In genomic region chr6:125081394-125081793, GRCm38 (mm10) we compare ENCODE assay signal across 9 mouse cellular contexts. TPM values are rescaled to one million over a fixed set of nuclear protein-coding genes. Genes with fewer than 3 reads are reported as not detected.
DNase-seq lines count a peak whose midpoint lies in the region; ATAC-seq lines count a peak whose summit lies in the region.
"Had no signal": no experiment of that assay in that cellular context is flagged by ENCODE, and none has a peak within 500 bp of the region (broad histone marks: within the 10 kb centered on the region; RNA-seq: fewer than 3 reads in every experiment).

No protein-coding gene starts in this region.

- peak overlapping the region; percentile 74 for H3K27ac ChIP-seq in heart, embryonic 13.5 days (replicated peaks)
- no peak overlapping the region for H3K27ac ChIP-seq in brown adipose tissue, adult 24 weeks (replicated peaks; ENCODE audit: low read depth, low read length)
- peak overlapping the region; percentile 79 for H3K27ac ChIP-seq in hindbrain, embryonic 11.5 days (ENCODE audit: low read depth, low read length)
- peak overlapping the region; percentile 88 for H3K27ac ChIP-seq in midbrain, embryonic 10.5 days (replicated peaks)

- H3K36me3 ChIP-seq in heart, embryonic 13.5 days = no peaks in the 10 kb centered on the region
- no peaks in the 10 kb centered on the region for H3K36me3 ChIP-seq in hindbrain, embryonic 11.5 days (ENCODE audit: control insufficient read depth, insufficient read depth, low read length)
- H3K36me3 ChIP-seq in midbrain, embryonic 10.5 days = no peaks in the 10 kb centered on the region

- WGBS in heart, embryonic 13.5 days = 21% methylated on average over 25 of the region's 25 CpGs
- WGBS in hindbrain, embryonic 11.5 days = 23% methylated on average over 25 of the region's 25 CpGs
- WGBS in midbrain, embryonic 10.5 days = 26% methylated on average over 25 of the region's 25 CpGs

- peak overlapping the region; percentile 81 for H3K9ac ChIP-seq in heart, embryonic 13.5 days
- H3K9ac ChIP-seq in hindbrain, embryonic 11.5 days (ENCODE audit: low read depth, low read length) = peak overlapping the region; percentile 66

- H3K4me3 ChIP-seq in heart, embryonic 13.5 days = peak overlapping the region; percentile 56
- H3K4me3 ChIP-seq in brown adipose tissue, adult 24 weeks (ENCODE audit: insufficient read depth, low read depth, low read length) = peak overlapping the region; percentile 46
- H3K4me3 ChIP-seq in hindbrain, embryonic 11.5 days (ENCODE audit: low read depth, low read length) = peak overlapping the region; percentile 33
- H3K4me3 ChIP-seq in midbrain, embryonic 10.5 days = peak overlapping the region; percentile 57

- H3K4me2 ChIP-seq in heart, embryonic 13.5 days = peak overlapping the region; percentile 85
- peak overlapping the region; percentile 68 for H3K4me2 ChIP-seq in hindbrain, embryonic 11.5 days (replicated peaks; ENCODE audit: low read depth, low read length)

- no peak for DNase-seq in heart, postnatal 14 days
- DNase-seq in hindbrain, embryonic 11.5 days (ENCODE audit: low spot score) = no peak
- no peak for DNase-seq in midbrain, embryonic 10.5 days (ENCODE audit: low spot score)
- DNase-seq in embryo, embryonic 10.5 days (ENCODE audit: low spot score) = no peak
- no peak for DNase-seq in embryo, embryonic 11 days
- no peak for DNase-seq in left cerebral cortex, adult 9 months (ENCODE audit: low spot score in 2 of 2)

- intact Hi-C loops in heart, postnatal 14 days (cut with DNase I) = loop anchor here (5.0 to 10.0 kb wide), 3 partner anchors 147 to 234 kb away; partner anchors contain the start of genes Gpr162 and Mlf2

- peaks cover 14% of the 10 kb centered on the region for H3K4me1 ChIP-seq in heart, embryonic 13.5 days
- no peaks in the 10 kb centered on the region for H3K4me1 ChIP-seq in brown adipose tissue, adult 24 weeks (ENCODE audit: control insufficient read depth, insufficient read depth, insufficient read length, low read length)
- H3K4me1 ChIP-seq in hindbrain, embryonic 11.5 days (replicated peaks; ENCODE audit: control insufficient read depth, insufficient read depth, low read length) = no peaks in the 10 kb centered on the region; the same call in 1 of the 2 replicates
- H3K4me1 ChIP-seq in midbrain, embryonic 10.5 days = peaks cover 26% of the 10 kb centered on the region

- no peak for ATAC-seq in heart, embryonic 13.5 days (ENCODE audit: extremely low read depth, insufficient number of reproducible peaks, low FRiP score, low TSS enrichment)
- ATAC-seq in hindbrain, embryonic 11.5 days (ENCODE audit: low FRiP score) = peak; percentile 56

- peaks cover 8% of the 10 kb centered on the region; the same call in 1 of the 2 replicates for H3K27me3 ChIP-seq in heart, embryonic 13.5 days (replicated peaks)
- 0 out of 2 replicates have a peak, but pooled peaks cover 3% of the 10 kb centered on the region for H3K27me3 ChIP-seq in hindbrain, embryonic 11.5 days (ENCODE audit: control insufficient read depth, insufficient read depth, low read length)
- peaks cover 28% of the 10 kb centered on the region for H3K27me3 ChIP-seq in midbrain, embryonic 10.5 days (ENCODE audit: low read depth, poor library complexity, severe bottlenecking)
- H3K27me3 ChIP-seq: CH12.LX had no signal

- H3K9me3 ChIP-seq in heart, embryonic 13.5 days = no peaks in the 10 kb centered on the region
- H3K9me3 ChIP-seq in hindbrain, embryonic 11.5 days (ENCODE audit: control insufficient read depth, low read length) = no peaks in the 10 kb centered on the region
- H3K9me3 ChIP-seq in midbrain, embryonic 10.5 days (replicated peaks) = no peaks in the 10 kb centered on the region

RNA-seq across cellular contexts. Expression of gene Lpar5, which starts 13.7 kb away (rescaled TPM):
- 0.24 and 0.63 TPM in 2 replicates for polyA plus RNA-seq in heart, embryonic 13.5 days (2015; fragmentation: Nextera tagmentation; extraction: Ambion mirVana)
- under 1 TPM; 0.41 to 0.83 TPM for total RNA-seq in heart, postnatal 14 days (2021)
- not detected in 2 replicates for polyA plus RNA-seq in brown adipose tissue, adult 24 weeks (2012; ENCODE audit: insufficient read depth, insufficient read length, missing spikeins)
- polyA plus RNA-seq in hindbrain, embryonic 11.5 days (2014; fragmentation: Nextera tagmentation; extraction: Ambion mirVana) = 0.21 TPM in 1 of 2 replicates, not detected in the other
- polyA plus RNA-seq in midbrain, embryonic 10.5 days (2016; fragmentation: Nextera tagmentation; extraction: Ambion mirVana) = 0.16 and 0.19 TPM in 2 replicates

RNA-seq across cellular contexts. Expression of gene Chd4, which starts 14.4 kb away (rescaled TPM):
- 57.5 and 67.0 TPM in 2 replicates for polyA plus RNA-seq in heart, embryonic 13.5 days (2015; fragmentation: Nextera tagmentation; extraction: Ambion mirVana)
- 100 to 1,000 TPM; 141 to 145 TPM for total RNA-seq in heart, postnatal 14 days (2021)
- polyA plus RNA-seq in brown adipose tissue, adult 24 weeks (2012; ENCODE audit: insufficient read depth, insufficient read length, missing spikeins) = 73.3 and 90.8 TPM in 2 replicates
- 105 and 130 TPM in 2 replicates for polyA plus RNA-seq in hindbrain, embryonic 11.5 days (2014; fragmentation: Nextera tagmentation; extraction: Ambion mirVana)
- 90.7 and 103 TPM in 2 replicates for polyA plus RNA-seq in midbrain, embryonic 10.5 days (2016; fragmentation: Nextera tagmentation; extraction: Ambion mirVana)

RNA-seq across cellular contexts. Expression of gene Acrbp, which starts 31.9 kb away (rescaled TPM):
- 5.4 and 6.6 TPM in 2 replicates for polyA plus RNA-seq in heart, embryonic 13.5 days (2015; fragmentation: Nextera tagmentation; extraction: Ambion mirVana)
- 1 to 10 TPM; 3.8 to 4.5 TPM for total RNA-seq in heart, postnatal 14 days (2021)
- polyA plus RNA-seq in brown adipose tissue, adult 24 weeks (2012; ENCODE audit: insufficient read depth, insufficient read length, missing spikeins) = 5.1 and 5.5 TPM in 2 replicates
- polyA plus RNA-seq in hindbrain, embryonic 11.5 days (2014; fragmentation: Nextera tagmentation; extraction: Ambion mirVana) = 10.7 and 12.2 TPM in 2 replicates
- 10.1 and 14.2 TPM in 2 replicates for polyA plus RNA-seq in midbrain, embryonic 10.5 days (2016; fragmentation: Nextera tagmentation; extraction: Ambion mirVana)

RNA-seq across cellular contexts. Expression of gene Ing4, which starts 41.8 kb away (rescaled TPM):
- polyA plus RNA-seq in heart, embryonic 13.5 days (2015; fragmentation: Nextera tagmentation; extraction: Ambion mirVana) = 78.2 and 91.2 TPM in 2 replicates
- 10 to 100 TPM; 40.6 to 41.9 TPM for total RNA-seq in heart, postnatal 14 days (2021)
- polyA plus RNA-seq in brown adipose tissue, adult 24 weeks (2012; ENCODE audit: insufficient read depth, insufficient read length, missing spikeins) = 32.1 and 34.0 TPM in 2 replicates
- 120 and 133 TPM in 2 replicates for polyA plus RNA-seq in hindbrain, embryonic 11.5 days (2014; fragmentation: Nextera tagmentation; extraction: Ambion mirVana)
- 121 and 149 TPM in 2 replicates for polyA plus RNA-seq in midbrain, embryonic 10.5 days (2016; fragmentation: Nextera tagmentation; extraction: Ambion mirVana)

RNA-seq across cellular contexts. Expression of gene Nop2, which starts 50.3 kb away (rescaled TPM):
- polyA plus RNA-seq in heart, embryonic 13.5 days (2015; fragmentation: Nextera tagmentation; extraction: Ambion mirVana) = 42.7 and 48.1 TPM in 2 replicates
- 10 to 100 TPM; 16.2 to 19.9 TPM for total RNA-seq in heart, postnatal 14 days (2021)
- 10.0 and 16.0 TPM in 2 replicates for polyA plus RNA-seq in brown adipose tissue, adult 24 weeks (2012; ENCODE audit: insufficient read depth, insufficient read length, missing spikeins)
- 45.3 and 58.8 TPM in 2 replicates for polyA plus RNA-seq in hindbrain, embryonic 11.5 days (2014; fragmentation: Nextera tagmentation; extraction: Ambion mirVana)
- polyA plus RNA-seq in midbrain, embryonic 10.5 days (2016; fragmentation: Nextera tagmentation; extraction: Ambion mirVana) = 72.6 and 86.4 TPM in 2 replicates
